Mouse (Mus musculus) brain, embryonic 14.5 days (tissue): ENCODE measurements around the gene Gm10024.

ENCODE experiments used
- CTCF ChIP-seq: fragments of 200-500 bp; IDR thresholded peaks from 2 replicates; pipeline ENCODE4 v1.5.1; 2012; ENCODE audit warnings: inconsistent platforms, mild to moderate bottlenecking, moderate library complexity, borderline replicate concordance; ENCODE audit not compliant: insufficient read depth, insufficient read length; ENCODE audit errors: extremely low read depth
- POLR2A ChIP-seq: fragments of 200-500 bp; IDR thresholded peaks from 2 replicates; pipeline ENCODE4 v1.6.1; 2012; ENCODE audit warnings: mild to moderate bottlenecking, inconsistent platforms, borderline replicate concordance; ENCODE audit not compliant: poor library complexity, insufficient read depth, insufficient read length, severe bottlenecking; ENCODE audit errors: extremely low read depth

DNA sequence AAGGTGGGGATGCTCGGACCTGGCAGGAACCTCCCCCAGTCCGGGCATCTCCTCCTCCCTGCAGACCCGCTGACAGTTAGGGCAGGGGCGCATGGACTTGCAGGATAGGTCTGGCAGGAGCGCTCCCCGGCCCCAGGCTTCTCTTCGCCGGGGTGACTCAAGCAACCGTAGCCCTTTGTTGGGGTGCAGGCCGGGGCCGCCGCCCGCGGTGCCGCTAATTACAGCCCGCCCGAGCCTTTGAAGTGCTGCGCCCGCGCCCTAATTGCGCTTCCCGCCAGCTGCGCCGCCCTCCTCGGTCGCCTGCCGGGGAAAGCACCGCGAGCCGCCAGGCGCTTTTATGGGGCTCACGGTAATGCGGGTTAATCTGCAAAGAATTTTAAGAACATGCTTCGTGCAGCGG is 33.7 kb upstream of the Gm10024 start:
- TF ChIP-seq CTCF (no peak), POLR2A (no peak)
